Mouse (Mus musculus): ENCODE measurements around the gene Naa15. TPM values are rescaled to one million over a fixed set of nuclear protein-coding genes. Genes with fewer than 3 reads are reported as not detected.
"Not testable (repeated sequence)": the region's sequence is repeated elsewhere in the genome, so short reads cannot be mapped to it uniquely, and the experiment has no call there.

Naa15 gene
- polyA plus RNA-seq, 1 experiment = 3.4 TPM

DNA sequence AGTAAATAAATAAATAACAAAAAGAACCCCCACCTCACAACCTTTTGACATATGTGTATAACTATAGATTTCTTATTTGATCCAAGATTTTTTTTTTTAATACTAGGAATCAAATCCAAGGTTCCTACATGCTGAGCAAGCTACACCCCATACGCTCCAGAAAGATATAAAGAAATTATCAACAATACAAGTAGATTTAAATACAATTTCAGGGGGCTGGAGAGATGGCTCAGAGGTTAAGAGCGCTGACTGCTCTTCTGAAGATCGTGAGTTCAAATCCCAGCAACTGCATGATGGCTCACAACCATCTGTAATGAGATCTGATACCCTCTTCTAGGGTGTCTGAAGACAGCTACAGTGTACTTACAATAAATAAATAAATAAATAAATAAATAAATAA lies 21.9 kb upstream of the Naa15 start:
- not testable (repeated sequence) for DNase-seq (ENCODE audit: low read depth, low spot score)
- over 99% methylated on average over 3 of the region's 3 CpGs for WGBS

DNA sequence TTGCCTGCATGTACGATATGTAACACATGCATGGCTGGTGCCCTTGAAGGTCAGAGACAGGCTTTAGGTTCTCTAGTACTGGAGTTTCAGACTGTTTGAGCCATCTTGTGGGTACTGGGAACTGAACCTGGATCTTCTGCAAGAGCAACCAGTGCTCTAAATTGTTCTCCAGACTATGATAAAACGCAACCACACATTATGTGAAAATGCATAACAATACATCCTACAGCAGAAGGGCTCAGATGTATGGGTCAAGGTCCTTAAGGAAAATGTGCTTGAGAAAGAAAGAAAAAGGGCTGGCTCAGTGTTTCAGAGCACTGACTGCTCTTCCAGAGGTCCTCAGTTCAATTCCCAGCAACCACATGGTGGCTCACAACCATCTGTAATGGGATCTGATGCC lies 21.3 kb upstream of the Naa15 start:
- 93% methylated on average over 2 of the region's 2 CpGs for WGBS
- DNase-seq (ENCODE audit: low read depth, low spot score) = no peak

DNA sequence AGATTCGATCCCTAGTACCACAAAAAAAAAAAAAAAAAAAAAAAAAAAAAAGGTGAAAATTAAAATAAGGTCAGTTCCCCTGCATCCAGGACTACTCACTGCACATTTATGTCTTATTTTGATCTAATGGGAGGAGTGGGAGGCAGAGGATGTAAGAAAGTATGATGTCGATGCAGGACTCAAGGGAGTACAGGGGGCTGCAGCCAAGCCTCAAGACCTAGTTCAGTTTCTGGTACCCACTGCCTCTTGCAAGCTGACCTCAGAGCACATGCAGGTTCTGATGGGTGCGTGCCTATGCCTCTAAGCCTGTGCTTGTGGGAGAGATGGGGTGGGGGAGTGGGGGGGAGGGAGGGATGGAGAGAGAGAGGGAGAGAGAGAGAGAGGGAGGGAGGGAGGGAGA lies 20.1 kb upstream of the Naa15 start:
- 78% methylated on average over 3 of the region's 3 CpGs for WGBS
- DNase-seq (ENCODE audit: low read depth, low spot score) = no peak

DNA sequence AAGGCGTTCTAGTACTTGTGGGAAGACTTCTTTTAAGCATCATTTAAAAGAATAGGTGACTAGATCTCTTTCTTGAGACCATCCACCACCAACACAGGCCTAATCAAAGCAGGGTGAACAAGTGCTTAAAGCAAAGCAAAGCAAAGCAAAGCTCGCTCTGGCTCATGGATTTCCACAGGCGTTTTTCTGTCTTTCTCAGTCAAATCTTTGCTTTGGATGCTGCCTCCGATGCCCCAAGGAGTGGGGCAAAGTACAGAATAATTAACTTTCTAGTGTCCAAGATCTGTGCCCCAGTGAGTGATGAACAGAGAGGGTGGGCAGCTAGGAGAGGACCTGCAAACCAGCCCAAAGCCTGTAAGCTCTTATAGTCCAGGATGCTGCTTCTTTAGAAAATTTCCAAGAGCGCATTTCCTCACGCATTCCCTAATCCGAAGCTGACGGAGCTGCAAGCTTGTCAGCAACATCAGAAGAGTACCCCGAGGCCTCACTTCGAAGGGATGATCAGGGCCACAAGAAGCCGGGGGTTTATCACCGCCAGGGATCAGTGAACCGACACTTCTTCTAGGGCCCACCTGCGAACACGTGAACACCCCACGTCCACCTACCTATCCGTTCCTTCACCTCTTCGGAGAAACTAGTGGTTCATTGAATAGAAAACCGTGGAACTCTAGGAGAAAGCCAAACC lies 19.3 kb upstream of the Naa15 start:
- DNase-seq (ENCODE audit: low read depth, low spot score) = no peak
- 63% methylated on average over 19 of the region's 19 CpGs for WGBS

DNA sequence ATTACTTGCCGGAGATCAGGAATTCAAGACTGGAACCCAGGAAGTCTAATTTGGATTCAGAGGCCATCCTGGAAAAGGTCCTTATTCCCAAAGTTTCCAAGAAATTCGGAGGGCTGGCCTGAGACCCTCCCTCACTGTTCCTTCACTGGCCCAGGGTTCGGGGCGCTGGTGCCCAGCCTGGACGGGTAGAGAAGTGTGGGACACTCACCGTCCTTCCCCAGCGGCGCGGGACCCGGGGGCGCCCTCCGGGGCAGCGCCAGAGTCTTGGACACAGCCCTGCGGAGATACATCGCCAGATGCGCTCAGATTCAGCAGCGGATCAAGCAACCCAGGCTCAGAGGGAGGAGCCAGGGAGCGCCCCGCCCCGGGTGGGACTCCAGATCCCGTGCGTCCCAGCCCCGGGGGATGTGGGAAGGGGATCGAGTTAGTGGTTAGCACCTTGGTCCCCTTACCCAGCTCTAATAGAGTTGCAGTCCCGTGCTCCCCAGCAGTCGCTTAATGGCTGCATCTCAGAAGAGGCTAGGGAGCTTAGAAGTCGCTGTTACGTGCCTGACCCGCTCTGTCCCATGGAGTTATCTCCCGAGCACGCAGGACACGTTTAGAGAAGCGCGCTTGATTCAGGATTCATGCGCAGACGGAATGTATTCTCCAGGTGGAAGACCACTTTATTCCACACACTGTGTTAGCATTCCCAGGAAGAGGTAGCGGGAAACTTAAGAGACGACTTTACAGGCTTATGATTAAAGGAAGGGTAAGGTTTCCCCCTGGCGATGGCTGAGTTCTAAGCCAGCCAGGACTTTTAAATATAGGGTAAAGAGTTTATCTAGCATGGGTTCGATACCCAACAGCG lies 18.5 kb upstream of the Naa15 start, which contains the start of gene Mgarp:
Mgarp (minus strand) TSS at position 520 of the 850 bp plus-strand sequence.
- DNase-seq (ENCODE audit: low read depth, low spot score) = no peak
- WGBS = 3% methylated on average over 41 of the region's 41 CpGs

DNA sequence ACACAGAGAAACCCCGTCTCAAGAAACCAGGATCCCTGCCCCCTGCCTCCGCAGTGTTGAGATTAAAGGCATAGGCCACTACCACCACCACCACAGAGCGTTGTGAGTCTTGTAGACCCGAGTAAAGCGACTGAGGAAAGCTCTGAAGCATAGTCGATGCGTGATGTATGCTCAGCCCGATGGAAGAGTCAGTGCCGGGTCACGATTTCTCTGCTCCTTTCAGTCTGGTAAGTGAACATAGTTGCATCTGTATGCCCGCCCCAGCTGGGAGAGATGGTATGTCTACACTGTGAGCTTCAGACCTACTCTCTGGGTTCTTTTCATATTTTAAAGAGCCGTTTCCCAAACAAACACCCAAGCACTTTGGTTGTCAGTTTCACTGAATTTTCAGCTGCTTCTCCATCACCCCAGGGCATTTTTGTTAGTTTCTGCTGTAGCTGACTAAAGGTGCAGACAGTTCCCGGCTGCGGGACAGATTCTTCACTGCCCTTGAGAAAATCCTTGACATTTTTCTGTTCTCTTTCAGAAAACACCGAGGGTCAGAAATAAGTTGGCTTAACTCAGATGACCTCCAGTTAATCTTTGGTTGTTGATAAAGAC lies 17.1 kb upstream of the Naa15 start:
- DNase-seq (ENCODE audit: low read depth, low spot score) = no peak

DNA sequence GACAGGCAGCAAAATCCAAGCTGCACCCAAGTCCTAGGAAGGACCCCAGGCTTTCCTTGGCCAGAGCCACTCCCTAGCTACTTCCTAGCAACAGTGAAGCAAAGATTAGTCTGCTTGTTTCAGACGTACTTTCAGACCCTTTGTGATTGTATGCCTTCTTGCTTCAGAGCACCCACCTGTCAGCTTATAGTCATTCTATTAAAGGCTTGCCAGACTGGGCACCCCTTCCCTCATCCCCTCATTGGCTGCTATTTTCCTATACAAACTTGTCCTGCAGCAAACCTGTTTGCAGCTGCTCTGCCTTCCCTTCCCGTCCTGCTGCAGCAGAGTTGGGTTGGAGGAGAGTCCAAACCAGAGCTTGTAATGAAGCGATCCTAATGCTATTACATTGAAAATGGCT lies 16.3 kb upstream of the Naa15 start:
- no peak for DNase-seq (ENCODE audit: low read depth, low spot score)
- 27% methylated on average over 3 of the region's 3 CpGs for WGBS

More for the DNA sequence above, 17.1 kb upstream of the Naa15 start:
- 76% methylated on average over 15 of the region's 15 CpGs for WGBS

DNA sequence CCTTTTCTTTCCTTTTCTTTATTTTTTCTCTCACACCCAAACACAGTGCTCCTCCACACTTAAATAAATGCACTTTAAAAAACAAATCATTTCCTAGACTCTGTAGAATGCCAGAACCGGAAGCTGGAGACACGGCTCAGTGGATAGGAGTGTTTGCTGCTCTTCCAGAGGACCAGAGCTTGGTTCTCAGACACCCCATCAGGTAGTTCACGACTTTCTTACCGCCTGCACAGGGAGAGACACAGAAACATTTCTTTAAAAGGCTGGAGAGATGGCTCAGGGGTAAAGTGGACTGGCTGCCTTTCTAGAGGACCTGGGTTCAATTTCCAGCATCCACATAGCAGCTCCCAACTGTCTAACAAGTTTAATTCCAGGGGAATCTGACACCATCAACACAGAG lies 15.4 kb upstream of the Naa15 start:
- WGBS = 50% methylated on average over 4 of the region's 4 CpGs
- no peak for DNase-seq (ENCODE audit: low read depth, low spot score)

DNA sequence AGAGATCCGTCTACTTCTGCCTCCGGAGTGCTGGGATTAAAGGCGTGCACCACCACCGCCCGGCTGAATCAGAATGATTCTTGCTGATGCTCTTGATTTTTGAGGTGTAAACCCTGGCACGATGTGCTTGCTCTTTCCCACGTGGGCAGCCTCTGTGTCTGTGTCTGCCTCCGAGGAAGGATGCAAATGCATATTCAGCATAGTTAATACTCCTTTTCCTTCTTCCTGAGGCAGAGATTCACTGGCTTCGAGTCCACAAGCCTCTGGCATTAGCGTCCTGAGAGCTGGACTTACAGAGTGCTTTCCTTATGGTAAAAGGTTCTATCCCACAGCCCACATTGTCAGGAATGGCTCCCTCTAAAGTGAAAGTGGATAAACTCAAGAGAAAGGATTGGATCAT lies 14.3 kb upstream of the Naa15 start:
- DNase-seq (ENCODE audit: low read depth, low spot score) = no peak
- WGBS = 63% methylated on average over 10 of the region's 10 CpGs

DNA sequence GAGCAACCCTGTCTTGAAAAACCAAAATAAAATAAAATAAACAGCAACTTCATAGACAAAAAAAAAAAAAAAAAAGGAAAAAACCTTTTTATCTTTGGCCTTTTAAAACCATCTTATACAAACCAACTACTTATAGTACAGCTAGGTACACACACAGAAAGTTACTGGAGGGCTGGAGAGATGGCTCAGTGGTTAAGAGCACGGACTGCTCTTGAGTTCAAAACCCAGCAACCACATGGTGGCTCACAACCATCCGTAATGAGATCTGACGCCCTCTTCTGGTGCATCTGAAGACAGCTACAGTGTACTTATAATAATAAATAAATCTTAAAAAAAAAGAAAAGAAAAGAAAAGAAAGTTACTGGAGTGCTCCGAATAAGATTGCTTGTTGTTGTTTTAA lies 12.9 kb upstream of the Naa15 start:
- 76% methylated on average over 4 of the region's 4 CpGs for WGBS
- not testable (repeated sequence) for DNase-seq (ENCODE audit: low read depth, low spot score)

DNA sequence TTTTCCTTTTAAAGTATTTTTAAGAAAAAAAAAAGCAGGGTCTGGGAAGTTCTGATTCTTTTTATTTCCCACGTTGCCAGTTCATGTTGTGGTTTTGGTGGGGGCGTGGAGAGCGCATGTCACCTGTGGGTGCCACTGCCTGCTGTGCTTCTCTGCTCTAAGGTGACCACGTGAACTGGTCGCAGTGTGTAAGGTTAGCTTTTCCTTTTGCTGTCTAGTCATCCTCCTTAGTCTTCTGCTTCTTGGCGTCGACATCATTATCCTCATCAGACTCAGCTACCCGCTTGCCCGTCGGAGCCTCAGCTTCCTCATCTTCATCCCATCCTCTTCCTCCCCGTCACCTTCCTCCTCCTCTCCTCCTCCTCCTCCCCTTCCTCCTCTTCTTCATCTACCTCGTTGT lies 12.3 kb upstream of the Naa15 start:
- WGBS = 92% methylated on average over 12 of the region's 12 CpGs
- no peak for DNase-seq (ENCODE audit: low read depth, low spot score)

DNA sequence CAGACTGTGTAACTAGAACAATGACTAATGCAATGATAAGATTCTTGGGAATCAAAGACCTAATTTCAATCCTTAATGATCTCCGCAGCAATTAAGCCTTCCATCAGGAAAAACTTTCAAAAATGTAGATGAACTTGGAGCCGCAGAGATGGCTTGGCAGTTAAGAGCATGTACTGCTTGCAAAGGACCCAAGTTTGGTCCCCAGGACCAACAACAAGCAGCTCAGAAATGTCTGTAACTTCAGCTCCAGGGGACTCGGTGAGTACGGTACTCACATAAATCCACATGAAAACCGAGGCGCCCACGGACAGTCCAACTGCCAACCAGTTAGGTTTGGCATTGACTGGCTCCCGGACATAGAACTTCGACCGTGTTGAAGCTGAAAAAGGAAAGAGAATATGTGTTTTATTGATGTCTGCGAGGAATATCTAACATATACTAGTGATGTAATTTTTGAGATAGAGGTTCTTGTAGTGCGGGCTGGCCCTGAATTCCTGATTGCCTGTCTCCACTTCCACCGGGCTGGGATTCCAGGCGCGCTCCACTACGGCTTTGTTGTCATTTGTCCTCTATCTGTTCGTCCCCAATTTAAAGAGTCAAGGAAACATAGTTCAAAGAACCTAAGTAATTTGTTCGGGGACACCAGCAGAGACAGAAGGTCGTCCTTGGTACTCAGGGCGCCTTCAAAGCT lies 6.9 kb upstream of the Naa15 start:
- 11% methylated on average over 20 of the region's 20 CpGs for WGBS

DNA sequence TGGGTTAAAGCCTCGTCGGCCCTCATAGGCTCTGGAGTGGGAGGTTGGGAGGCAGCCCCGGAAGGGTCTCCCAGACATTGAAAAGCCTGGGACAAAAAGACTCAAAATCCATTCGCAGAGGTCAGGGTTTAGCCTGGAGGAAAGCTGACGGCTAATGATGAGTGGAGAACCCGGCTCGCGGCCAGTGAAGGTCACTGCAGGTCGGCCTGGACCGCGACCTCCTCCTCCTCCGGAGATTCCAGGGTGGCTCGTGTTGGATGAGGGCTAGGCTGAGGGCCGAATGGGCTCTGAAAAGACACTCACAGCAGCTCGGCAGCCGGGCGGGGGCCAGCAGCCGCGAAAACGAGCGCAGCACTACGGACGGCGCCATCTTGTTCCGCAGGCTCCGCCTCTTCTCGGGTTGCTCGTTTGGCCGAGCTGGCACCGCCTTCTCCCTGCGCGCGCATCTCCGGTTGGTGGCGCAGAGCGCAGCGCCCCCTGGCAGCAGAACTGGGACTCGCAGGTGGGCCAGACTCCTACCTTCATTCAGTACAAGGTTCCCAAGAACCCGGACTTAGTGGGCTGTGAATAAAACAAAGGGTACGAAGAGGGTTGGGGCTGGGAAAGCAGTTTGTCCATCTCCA lies 6.3 kb upstream of the Naa15 start, which contains the start of gene Ndufc1:
Ndufc1 (minus strand) TSS at position 428 of the 623 bp plus-strand sequence.
- WGBS = under 1% methylated on average over 40 of the region's 40 CpGs
- peak; percentile 79 for DNase-seq (ENCODE audit: low read depth, low spot score)

More for the DNA sequence above, 6.9 kb upstream of the Naa15 start:
- no peak for DNase-seq (ENCODE audit: low read depth, low spot score)

DNA sequence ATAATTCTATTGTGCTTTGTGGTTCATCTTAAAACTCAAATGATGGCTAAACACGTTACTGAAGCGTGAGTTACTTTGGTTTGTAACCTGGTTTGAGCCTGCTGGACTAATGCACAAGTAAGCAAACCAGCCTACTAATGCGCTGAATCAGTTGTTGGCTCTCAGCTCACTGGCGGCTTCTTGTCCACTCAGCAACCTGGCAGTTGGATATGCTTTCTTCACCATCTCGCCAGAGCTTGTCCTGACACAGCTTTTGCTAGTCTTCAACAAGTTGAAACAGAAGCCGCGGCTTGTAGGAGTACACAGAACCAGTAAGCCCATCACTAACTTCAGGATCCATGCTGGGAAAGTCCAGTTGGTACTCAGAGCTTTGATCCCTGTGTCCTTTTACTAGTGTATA lies 2.5 kb upstream of the Naa15 start:
- DNase-seq (ENCODE audit: low read depth, low spot score) = no peak
- WGBS = 93% methylated on average over 7 of the region's 7 CpGs

DNA sequence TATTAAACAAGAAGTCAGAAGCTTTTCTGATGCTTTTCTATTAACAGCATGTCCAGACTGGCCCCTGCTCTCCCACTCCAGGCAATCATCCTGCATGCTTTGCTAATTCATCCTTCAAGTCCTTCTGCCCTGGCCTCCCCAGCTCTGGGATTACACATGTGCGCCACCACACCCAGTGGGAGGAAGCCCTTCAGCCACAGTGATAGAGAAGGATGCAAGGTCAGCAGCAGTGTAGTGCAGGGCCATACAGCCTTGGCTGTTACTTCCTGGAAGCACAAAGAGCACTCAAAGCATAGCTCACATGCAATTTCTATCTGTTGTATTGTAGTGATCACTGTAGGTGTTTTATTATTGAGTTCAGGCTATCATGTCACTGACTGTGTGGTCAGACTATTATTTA lies 1.7 kb upstream of the Naa15 start:
- DNase-seq (ENCODE audit: low read depth, low spot score) = no peak
- WGBS = 67% methylated on average over 1 of the region's 1 CpGs

DNA sequence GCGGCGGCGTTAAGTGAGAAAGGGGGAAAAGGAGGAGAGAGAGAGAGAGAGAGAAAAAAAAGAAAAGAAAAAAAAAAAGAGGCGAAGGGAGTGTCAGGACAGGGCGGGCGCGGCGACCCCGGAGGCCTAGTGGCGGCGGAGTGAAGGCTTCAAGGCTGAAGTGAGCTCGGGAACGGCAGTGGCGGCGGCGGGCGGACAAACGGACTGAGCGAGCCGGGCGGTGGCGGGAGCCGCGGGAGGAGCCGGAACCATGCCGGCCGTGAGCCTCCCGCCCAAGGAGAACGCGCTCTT lies 1.1 kb downstream of the Naa15 start:
- no peak for DNase-seq (ENCODE audit: low read depth, low spot score)
- under 1% methylated on average over 30 of the region's 30 CpGs for WGBS

DNA sequence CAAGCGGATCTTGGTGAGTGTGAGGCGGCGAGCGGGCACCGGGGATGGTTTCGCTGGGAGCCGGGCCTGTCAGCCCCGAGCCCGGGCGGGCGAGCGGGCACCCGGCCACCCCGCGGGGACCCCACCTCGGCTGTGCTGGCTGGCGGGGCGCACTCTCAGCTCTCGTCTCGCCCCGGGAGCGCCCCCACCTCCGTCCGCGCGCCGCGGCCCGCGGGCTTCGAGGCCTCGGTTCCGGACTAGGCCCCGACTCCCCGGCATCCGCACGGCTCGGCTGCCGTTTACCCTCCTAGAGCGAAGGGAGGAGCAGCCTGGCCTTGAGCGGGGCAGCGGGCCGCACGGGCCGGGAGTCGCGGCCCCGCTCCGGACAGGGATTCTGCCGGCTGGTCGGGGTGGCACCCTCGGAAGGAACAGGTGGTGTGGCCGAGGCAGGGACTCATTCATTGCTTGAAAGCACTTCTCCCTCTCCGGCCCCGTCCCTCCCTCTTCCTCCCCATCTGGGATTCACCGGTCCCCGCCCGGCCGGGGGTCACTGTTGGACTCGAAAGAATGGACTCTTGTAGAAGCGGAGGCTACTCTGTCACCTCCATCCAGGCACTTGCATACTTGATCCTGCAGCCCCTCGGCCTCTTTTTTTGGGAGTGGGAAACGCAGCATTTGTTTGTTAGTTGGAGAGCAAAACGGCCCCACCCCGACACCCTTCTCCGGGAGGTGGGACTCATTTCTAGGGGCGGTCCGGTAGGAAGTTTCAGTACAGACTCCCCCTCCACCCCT lies 1.6 kb downstream of the Naa15 start:
- WGBS = under 1% methylated on average over 68 of the region's 68 CpGs
- DNase-seq (ENCODE audit: low read depth, low spot score) = no peak

DNA sequence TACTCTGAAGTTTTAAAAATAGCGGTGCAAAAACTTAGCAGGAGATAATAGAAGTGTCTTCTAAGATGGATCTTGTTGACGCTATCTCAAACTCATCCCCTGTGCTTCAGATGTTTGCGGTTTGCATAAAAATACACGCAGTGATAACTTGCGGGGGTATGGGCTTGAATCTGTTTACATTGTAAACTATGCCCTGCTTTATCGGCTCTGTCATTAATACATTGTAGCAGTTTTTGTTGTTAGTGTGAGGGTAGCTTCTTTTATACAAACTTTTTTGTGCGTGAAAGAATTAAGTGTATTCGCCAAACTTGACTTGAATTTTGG lies 2.1 kb downstream of the Naa15 start:
- DNase-seq (ENCODE audit: low read depth, low spot score) = no peak
- WGBS = 3% methylated on average over 8 of the region's 8 CpGs

DNA sequence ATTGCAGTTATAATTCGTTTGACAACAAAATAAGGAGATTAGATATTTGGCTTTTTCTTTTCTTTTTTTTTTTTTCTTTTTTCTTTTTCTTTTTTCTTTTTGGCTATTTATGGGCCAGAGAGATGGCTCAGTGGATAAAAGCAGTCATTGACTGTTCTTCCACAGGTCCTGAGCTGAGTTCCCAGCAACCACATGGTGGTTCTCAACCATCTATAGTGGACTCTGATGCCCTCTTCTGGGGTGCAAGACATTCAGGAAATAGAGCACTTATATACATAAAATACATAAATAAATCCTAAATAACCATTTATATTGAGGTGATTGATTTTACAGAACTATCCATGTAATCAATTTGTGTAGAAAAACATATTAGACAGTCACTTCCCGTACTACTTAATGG lies 2.5 kb downstream of the Naa15 start:
- WGBS = 38% methylated on average over 2 of the region's 2 CpGs
- no peak for DNase-seq (ENCODE audit: low read depth, low spot score)
